In genomic region chr1:119015108-119015507, GRCm38 (mm10) we compare ENCODE assay signal across 21 mouse cellular contexts. TPM values are rescaled to one million over a fixed set of nuclear protein-coding genes. Genes with fewer than 3 reads are reported as not detected.
A peak's percentile ranks its signal among the peaks of the same experiment; 100 is the strongest.
DNase-seq lines count a peak whose midpoint lies in the region; ATAC-seq lines count a peak whose summit lies in the region.
"Had no signal": no experiment of that assay in that cellular context is flagged by ENCODE, and none has a peak within 500 bp of the region (broad histone marks: within the 10 kb centered on the region; RNA-seq: fewer than 3 reads in every experiment).

No protein-coding gene starts in this region.

- no peak overlapping the region for H3K4me3 ChIP-seq in forebrain, embryonic 12.5 days (replicated peaks)
- no peak overlapping the region for H3K4me3 ChIP-seq in forebrain, embryonic 16.5 days (replicated peaks; ENCODE audit: low read length)
- no peak overlapping the region for H3K4me3 ChIP-seq in neural tube, embryonic 15.5 days (replicated peaks)
- H3K4me3 ChIP-seq: forebrain, embryonic 10.5 days; layer of hippocampus, adult 2 months; limb, embryonic 15.5 days; midbrain, embryonic 15.5 days had no signal

- H3K9ac ChIP-seq in forebrain, embryonic 12.5 days, result no peak overlapping the region
- H3K9ac ChIP-seq in forebrain, embryonic 16.5 days (replicated peaks; ENCODE audit: low read depth, low read length), result no peak overlapping the region
- no peak overlapping the region for H3K9ac ChIP-seq in neural tube, embryonic 15.5 days (replicated peaks)
- H3K9ac ChIP-seq: limb, embryonic 15.5 days; midbrain, embryonic 15.5 days had no signal

- H3K27ac ChIP-seq in forebrain, embryonic 12.5 days, result no peak overlapping the region
- no peak overlapping the region for H3K27ac ChIP-seq in forebrain, embryonic 16.5 days (ENCODE audit: low read length)
- H3K27ac ChIP-seq in neural tube, embryonic 15.5 days (replicated peaks), result no peak overlapping the region
- H3K27ac ChIP-seq: forebrain, embryonic 10.5 days; layer of hippocampus, adult 2 months; midbrain, embryonic 15.5 days had no signal

- no peak overlapping the region for H3K4me2 ChIP-seq in forebrain, embryonic 12.5 days
- no peak overlapping the region for H3K4me2 ChIP-seq in forebrain, embryonic 16.5 days (ENCODE audit: low read length)
- no peak overlapping the region for H3K4me2 ChIP-seq in neural tube, embryonic 15.5 days
- H3K4me2 ChIP-seq: heart, embryonic 11.5 days; limb, embryonic 15.5 days; midbrain, embryonic 15.5 days had no signal

- peaks cover 11% of the 10 kb centered on the region; the same call in 1 of the 2 replicates for H3K36me3 ChIP-seq in forebrain, embryonic 12.5 days (replicated peaks)
- H3K36me3 ChIP-seq in forebrain, embryonic 16.5 days (ENCODE audit: control insufficient read depth, insufficient read depth), result no peaks in the 10 kb centered on the region
- H3K36me3 ChIP-seq in neural tube, embryonic 15.5 days, result no peaks in the 10 kb centered on the region
- H3K36me3 ChIP-seq: G1E; midbrain, embryonic 15.5 days had no signal

- H3K4me1 ChIP-seq in forebrain, embryonic 12.5 days, result no peaks in the 10 kb centered on the region
- H3K4me1 ChIP-seq in forebrain, embryonic 16.5 days (replicated peaks; ENCODE audit: control insufficient read depth, insufficient read depth, low read length), result peaks cover 14% of the 10 kb centered on the region; the same call in 1 of the 2 replicates
- peaks cover 8% of the 10 kb centered on the region; the same call in 1 of the 2 replicates for H3K4me1 ChIP-seq in neural tube, embryonic 15.5 days
- H3K4me1 ChIP-seq: midbrain, embryonic 15.5 days had no signal

- H3K9me3 ChIP-seq in forebrain, embryonic 12.5 days, result no peaks in the 10 kb centered on the region
- no peaks in the 10 kb centered on the region for H3K9me3 ChIP-seq in forebrain, embryonic 16.5 days (ENCODE audit: control insufficient read depth, low read length)
- no peaks in the 10 kb centered on the region for H3K9me3 ChIP-seq in neural tube, embryonic 15.5 days (replicated peaks)
- H3K9me3 ChIP-seq: forebrain, embryonic 10.5 days; limb, embryonic 15.5 days; midbrain, embryonic 15.5 days had no signal

- no peaks in the 10 kb centered on the region for H3K27me3 ChIP-seq in forebrain, embryonic 12.5 days
- H3K27me3 ChIP-seq in forebrain, embryonic 16.5 days (replicated peaks; ENCODE audit: control insufficient read depth, insufficient read depth, low read length), result no peaks in the 10 kb centered on the region
- H3K27me3 ChIP-seq in neural tube, embryonic 15.5 days (replicated peaks), result no peaks in the 10 kb centered on the region
- H3K27me3 ChIP-seq: limb, embryonic 15.5 days; midbrain, embryonic 15.5 days had no signal

- 74% methylated on average over 6 of the region's 6 CpGs for WGBS in forebrain, embryonic 12.5 days
- WGBS in forebrain, embryonic 16.5 days, result 52% methylated on average over 6 of the region's 6 CpGs
- 81% methylated on average over 6 of the region's 6 CpGs for WGBS in neural tube, embryonic 15.5 days

- ATAC-seq in forebrain, embryonic 12.5 days (ENCODE audit: low FRiP score), result peak; percentile 9; the same call in 1 of the 2 replicates
- ATAC-seq in forebrain, embryonic 16.5 days, result no peak
- 0 out of 2 replicates have a peak, but pooled peaks have one; percentile 48 for ATAC-seq in neural tube, embryonic 15.5 days (ENCODE audit: low FRiP score)
- ATAC-seq: inflammation-experienced regulatory T-cells, adult 6 months; midbrain, embryonic 15.5 days had no signal

- no peak for DNase-seq in neural tube, embryonic 10.5 days (ENCODE audit: extremely low spot score, low spot score)
- peak; percentile 64 to 78 for DNase-seq in cerebellum, postnatal 25 days
- no peak for DNase-seq in liver
- no peak for DNase-seq in urinary bladder, postnatal 14 days (ENCODE audit: low spot score)
- DNase-seq: adrenal gland, postnatal 36 days; heart, postnatal 10 days; kidney, adult 2 months; kidney, postnatal 10 days; layer of hippocampus, postnatal 36 days; lung, postnatal 10 days; thymus, postnatal 25 days had no signal

RNA-seq across cellular contexts. Expression of gene Gli2, which starts 38.3 kb away (rescaled TPM):
- 10.8 and 11.4 TPM in 2 replicates for polyA plus RNA-seq in forebrain, embryonic 12.5 days (2016; fragmentation: Nextera tagmentation; extraction: Ambion mirVana)
- 4.0 and 4.3 TPM in 2 replicates for polyA plus RNA-seq in forebrain, embryonic 16.5 days (2015; fragmentation: Nextera tagmentation; extraction: Ambion mirVana)
- polyA plus RNA-seq in neural tube, embryonic 15.5 days (2015; fragmentation: Nextera tagmentation; extraction: Ambion mirVana), result 1.6 and 3.1 TPM in 2 replicates
- polyA plus RNA-seq: G1E; inflammation-experienced regulatory T-cells, adult 6 months had no signal

Comparison
In these comparisons a context has a peak if more than half of its experiments do, and no peak if none do; other contexts are left out.
1. DNase-seq: peak in cerebellum, postnatal 25 days (2 of 2); none in neural tube, embryonic 10.5 days (single experiment), liver (single experiment) and urinary bladder, postnatal 14 days (single experiment).